Mouse (Mus musculus) midbrain, embryonic 15.5 days (tissue): Measurements from ENCODE around the gene Insr. TPM values are rescaled to one million over a fixed set of nuclear protein-coding genes. Genes with fewer than 3 reads are reported as not detected.

ENCODE experiments used
- microRNA-seq: library from miRNA; unstranded; fragments of <30 nt; microRNA quantifications from one replicate; pipeline ENCODE4, GENCODE M21; 2016
- polyA plus RNA-seq: library from polyadenylated mRNA; unstranded; fragments of >200 nt; fragmentation: Nextera tagmentation; extraction: Ambion mirVana; gene quantifications from 2 replicates; pipeline ENCODE4 v1.2.1, GENCODE M21; 2015

Gene Insr
- polyA plus RNA-seq, 1 experiment from 2014 or later, result 64.4 TPM

Small RNAs within 50 kb of the gene (microRNA-seq; reads per million reads assigned to microRNA genes)
- gene Gm25775, result not detected

Other genes with a start within 250 kb of the Insr start
- not detected in 2 replicates for gene A430078G23Rik, start 73.8 kb upstream of the Insr start, polyA plus RNA-seq
- 11.8 and 13.3 TPM in 2 replicates for gene Arhgef18, start 113.4 kb upstream of the Insr start, polyA plus RNA-seq
- 4.9 and 5.4 TPM in 2 replicates for gene Pex11g, start 188.1 kb upstream of the Insr start, polyA plus RNA-seq
- gene Tex45, start 191.2 kb upstream of the Insr start, polyA plus RNA-seq, result 0.23 and 0.49 TPM in 2 replicates
- gene Zfp358, start 213.5 kb upstream of the Insr start, polyA plus RNA-seq, result 83.9 and 89.2 TPM in 2 replicates
- 126 and 130 TPM in 2 replicates for gene Mcoln1, start 220.8 kb upstream of the Insr start, polyA plus RNA-seq
- 42.5 and 45.5 TPM in 2 replicates for gene Pnpla6, start 235.8 kb upstream of the Insr start, polyA plus RNA-seq